ENCODE assay signal across 8 mouse cellular contexts in genomic region chr19:45058113-45058839, GRCm38 (mm10). TPM values are rescaled to one million over a fixed set of nuclear protein-coding genes. Genes with fewer than 3 reads are reported as not detected.
A peak's percentile ranks its signal among the peaks of the same experiment; 100 is the strongest.
DNase-seq lines count a peak whose midpoint lies in the region; ATAC-seq and TF ChIP-seq lines count a peak whose summit lies in the region.

No protein-coding gene starts in this region.

- peak overlapping the region; percentile 78 for H3K9ac ChIP-seq in forebrain, embryonic 15.5 days (replicated peaks)

- H3K9me3 ChIP-seq in forebrain, embryonic 15.5 days, result no peaks in the 10 kb centered on the region

- H3K27me3 ChIP-seq in forebrain, embryonic 15.5 days, result no peaks in the 10 kb centered on the region

- TF ChIP-seq CTCF in lung, adult 2 months (IDR thresholded peaks at IDR 0.05; ENCODE audit: insufficient read depth, low read length), result no peak

- DNase-seq in ES-CJ7 (ENCODE audit: low read depth, low spot score), result peak; percentile 97
- peak; percentile 89 for DNase-seq in cerebellum, adult 11 months
- peak; percentile 88 for DNase-seq in heart, postnatal 25 days (ENCODE audit: low spot score)
- DNase-seq in layer of hippocampus, adult 18-20 months (ENCODE audit: low spot score in 2 of 2), result peak; percentile 86 to 96
- peak; percentile 95 for DNase-seq in lung, adult 2 months
- peak; percentile 78 to 89 for DNase-seq in thymus, adult 18-20 months

- peak; percentile 91 for ATAC-seq in forebrain, embryonic 15.5 days (replicated peaks)
- peak; percentile 92 for ATAC-seq in neutrophil, adult 5-6 weeks (ENCODE audit: extremely low read depth, insufficient number of reproducible peaks, low FRiP score, poor library complexity, severe bottlenecking)

- TF ChIP-seq POLR2A in lung, adult 2 months (IDR thresholded peaks at IDR 0.05; ENCODE audit: borderline replicate concordance, extremely low read depth, low read depth, low read length), result peak; percentile 79

- H3K4me2 ChIP-seq in forebrain, embryonic 15.5 days (replicated peaks), result peak overlapping the region; percentile 68

- intact Hi-C loops in heart, postnatal 25 days (cut with DNase I), result loop anchor here (2.0 kb wide), 1 partner anchor 17 kb away; the partner anchor contains the start of gene Kazald1

- peaks cover 18% of the 10 kb centered on the region for H3K36me3 ChIP-seq in forebrain, embryonic 15.5 days

- under 1% methylated on average over 34 of the region's 34 CpGs for WGBS in forebrain, embryonic 15.5 days
- WGBS in lung, adult 2 months, result under 1% methylated on average over 34 of the region's 34 CpGs

- peak overlapping the region; percentile 99 for H3K27ac ChIP-seq in forebrain, embryonic 15.5 days (replicated peaks)

- peaks cover 24% of the 10 kb centered on the region for H3K4me1 ChIP-seq in forebrain, embryonic 15.5 days
- H3K4me1 ChIP-seq in lung, adult 2 months (ENCODE audit: control insufficient read depth, insufficient read depth, low read length), result peaks cover 13% of the 10 kb centered on the region

- H3K4me3 ChIP-seq in forebrain, embryonic 15.5 days, result peak overlapping the region; percentile 53
- peak overlapping the region; percentile 89 for H3K4me3 ChIP-seq in lung, adult 2 months (replicated peaks; ENCODE audit: extremely low read depth, low read depth, low read length)

RNA-seq across cellular contexts. Expression of gene Sfxn3, which starts 11.0 kb away (rescaled TPM):
- 65.0 and 67.6 TPM in 2 replicates for polyA plus RNA-seq in forebrain, embryonic 15.5 days (2015; fragmentation: Nextera tagmentation; extraction: Ambion mirVana)
- 10 to 100 TPM; 10.7 to 13.9 TPM for total RNA-seq in heart, postnatal 25 days (2021)
- total RNA-seq in layer of hippocampus, adult 18-20 months (2021), result 100 to 1,000 TPM in 1 of 2 experiments, 10 to 100 TPM in 1; 89.4 to 103 TPM
- 61.8 and 84.2 TPM in 2 replicates for polyA plus RNA-seq in lung, adult 2 months (2012; rRNA removed)
- 19.6 and 22.0 TPM in 2 replicates for total RNA-seq in neutrophil, adult 5-6 weeks (2017)

RNA-seq across cellular contexts. Expression of gene Pdzd7, which starts 12.8 kb away (rescaled TPM):
- 1.7 and 2.2 TPM in 2 replicates for polyA plus RNA-seq in forebrain, embryonic 15.5 days (2015; fragmentation: Nextera tagmentation; extraction: Ambion mirVana)
- total RNA-seq in heart, postnatal 25 days (2021), result under 1 TPM in 1 of 2 experiments, not detected in 1; 0.16 TPM
- total RNA-seq in layer of hippocampus, adult 18-20 months (2021), result 1 to 10 TPM; 1.8 to 2.6 TPM
- polyA plus RNA-seq in lung, adult 2 months (2012; rRNA removed), result 0.64 and 1.2 TPM in 2 replicates
- total RNA-seq in neutrophil, adult 5-6 weeks (2017), result not detected in 2 replicates

RNA-seq across cellular contexts. Expression of gene Kazald1, which starts 16.8 kb away (rescaled TPM):
- 0.70 and 0.73 TPM in 2 replicates for polyA plus RNA-seq in forebrain, embryonic 15.5 days (2015; fragmentation: Nextera tagmentation; extraction: Ambion mirVana)
- 1 to 10 TPM; 3.8 to 5.2 TPM for total RNA-seq in heart, postnatal 25 days (2021)
- 1 to 10 TPM; 1.3 to 2.4 TPM for total RNA-seq in layer of hippocampus, adult 18-20 months (2021)
- polyA plus RNA-seq in lung, adult 2 months (2012; rRNA removed), result 10.4 and 11.0 TPM in 2 replicates
- total RNA-seq in neutrophil, adult 5-6 weeks (2017), result 1.4 TPM in 1 of 2 replicates, not detected in the other

RNA-seq across cellular contexts. Expression of gene Lzts2, which starts 44.1 kb away (rescaled TPM):
- polyA plus RNA-seq in forebrain, embryonic 15.5 days (2015; fragmentation: Nextera tagmentation; extraction: Ambion mirVana), result 25.7 and 27.7 TPM in 2 replicates
- total RNA-seq in heart, postnatal 25 days (2021), result 10 to 100 TPM; 52.0 to 69.7 TPM
- total RNA-seq in layer of hippocampus, adult 18-20 months (2021), result 10 to 100 TPM; 32.0 to 35.6 TPM
- 143 TPM in 2 replicates for polyA plus RNA-seq in lung, adult 2 months (2012; rRNA removed)
- 1.7 and 2.2 TPM in 2 replicates for total RNA-seq in neutrophil, adult 5-6 weeks (2017)

RNA-seq across cellular contexts. Expression of gene Mrpl43, which starts 52.0 kb away (rescaled TPM):
- polyA plus RNA-seq in forebrain, embryonic 15.5 days (2015; fragmentation: Nextera tagmentation; extraction: Ambion mirVana), result 83.9 and 87.1 TPM in 2 replicates
- total RNA-seq in heart, postnatal 25 days (2021), result 10 to 100 TPM; 54.9 to 55.4 TPM
- total RNA-seq in layer of hippocampus, adult 18-20 months (2021), result 10 to 100 TPM; 40.6 to 42.2 TPM
- polyA plus RNA-seq in lung, adult 2 months (2012; rRNA removed), result 50.1 and 78.0 TPM in 2 replicates
- 31.8 and 32.7 TPM in 2 replicates for total RNA-seq in neutrophil, adult 5-6 weeks (2017)

Comparison
In these comparisons a context has a peak if more than half of its experiments do, and no peak if none do; other contexts are left out.
1. Peak in every context shown above with its lines: DNase-seq, ATAC-seq, H3K4me3 ChIP-seq and H3K27ac ChIP-seq.